Mouse (Mus musculus): ENCODE measurements at regions not wholly inside any gene's neighbourhood (a gene's known extent, or its start where the extent isn't known, plus 50 kb on each side); places are given as distances from the start of the nearest gene placed in this dataset.

DNA sequence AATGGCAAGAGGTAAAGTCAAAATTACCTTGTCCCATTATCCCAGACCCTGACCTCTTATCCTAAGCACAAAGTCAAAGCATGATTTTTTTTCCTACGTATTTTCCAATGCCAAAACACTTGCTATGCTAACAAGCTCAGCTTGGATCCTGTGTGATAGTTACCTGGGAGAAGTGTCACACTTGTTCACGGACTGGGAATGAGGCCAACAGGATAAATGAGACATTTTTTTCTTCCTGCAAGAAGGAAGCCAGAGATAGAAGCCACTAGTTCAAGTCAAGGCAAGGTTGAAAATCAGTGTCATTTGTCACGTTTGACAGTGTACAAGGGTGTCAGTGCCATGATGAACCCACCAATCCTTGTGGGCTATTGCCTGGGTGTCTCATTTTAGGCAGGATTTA is 189.8 kb upstream of the Tas2r119 start:
- H3K9ac ChIP-seq (ENCODE audit: control insufficient read depth, low read depth, low read length, poor library complexity, severe bottlenecking) = no peak overlapping the region
- H3K79me2 ChIP-seq (ENCODE audit: control insufficient read depth, insufficient read depth, low read length, poor library complexity) = no peaks in the 10 kb centered on the region
- no peaks in the 10 kb centered on the region for H3K27me3 ChIP-seq (ENCODE audit: control insufficient read depth in 1 of 2, insufficient read depth in 2 of 2, low read length in 2 of 2)
- no peaks in the 10 kb centered on the region for H3K36me3 ChIP-seq (ENCODE audit: control insufficient read depth in 1 of 2, insufficient read depth in 2 of 2, low read length in 2 of 2)
- H3K27ac ChIP-seq (ENCODE audit: control insufficient read depth, low read depth, low read length) = no peak overlapping the region
- TF ChIP-seq EP300 (IDR thresholded peaks at IDR 0.05; ENCODE audit: low read depth in 1 of 2, low read length in 2 of 2) (no peak), POLR2A (IDR thresholded peaks at IDR 0.05; ENCODE audit: control insufficient read depth in 1 of 2, insufficient read depth in 1 of 2, low read depth in 1 of 2, low read length in 2 of 2, poor library complexity in 1 of 2) (no peak), GABPA (IDR thresholded peaks at IDR 0.05; ENCODE audit: low read depth, low read length) (no peak), SIN3A (IDR thresholded peaks at IDR 0.05; ENCODE audit: low read length) (no peak), ZKSCAN1 (IDR thresholded peaks at IDR 0.05; ENCODE audit: low read depth, low read length) (no peak), SMC3 (IDR thresholded peaks at IDR 0.05; ENCODE audit: low read depth, low read length) (no peak), MYB (IDR thresholded peaks at IDR 0.05; ENCODE audit: low read depth, low read length) (no peak), NRF1 (IDR thresholded peaks at IDR 0.05; ENCODE audit: insufficient read depth, low read depth, low read length, poor library complexity, severe bottlenecking) (no peak), GATA1 (IDR thresholded peaks at IDR 0.05; ENCODE audit: low read depth, low read length) (no peak), TCF12 (IDR thresholded peaks at IDR 0.05; ENCODE audit: low read depth, low read length) (no peak), MEF2A (IDR thresholded peaks at IDR 0.05; ENCODE audit: extremely low read depth, insufficient replicate concordance, low read depth, low read length, poor library complexity, severe bottlenecking) (no peak), MAZ (IDR thresholded peaks at IDR 0.05; ENCODE audit: low read depth, low read length) (no peak), ELF1 (IDR thresholded peaks at IDR 0.05; ENCODE audit: low read depth, low read length) (no peak), MXI1 (IDR thresholded peaks at IDR 0.05; ENCODE audit: low read depth, low read length) (no peak), CTCF (IDR thresholded peaks at IDR 0.05 in 2 of 3, conservative IDR thresholded peaks at IDR 0.05 in 1 of 3; ENCODE audit: control insufficient read depth in 1 of 3, insufficient read depth in 1 of 3, low read depth in 2 of 3, low read length in 3 of 3, poor library complexity in 1 of 3, severe bottlenecking in 1 of 3) (no peak), MAFK (IDR thresholded peaks at IDR 0.05; ENCODE audit: borderline replicate concordance, low read depth, low read length) (no peak)
- H3K4me3 ChIP-seq (ENCODE audit: control insufficient read depth in 1 of 2, insufficient read depth in 1 of 2, low read depth in 2 of 2, low read length in 2 of 2) = no peak overlapping the region
- H3K9me3 ChIP-seq (replicated peaks; ENCODE audit: insufficient read depth, low read length) = no peaks in the 10 kb centered on the region
- DNase-seq (ENCODE audit: low read depth, low spot score) = no peak
- H3K4me1 ChIP-seq (ENCODE audit: control insufficient read depth in 1 of 2, insufficient read depth in 2 of 2, low read length in 2 of 2) = no peaks in the 10 kb centered on the region

DNA sequence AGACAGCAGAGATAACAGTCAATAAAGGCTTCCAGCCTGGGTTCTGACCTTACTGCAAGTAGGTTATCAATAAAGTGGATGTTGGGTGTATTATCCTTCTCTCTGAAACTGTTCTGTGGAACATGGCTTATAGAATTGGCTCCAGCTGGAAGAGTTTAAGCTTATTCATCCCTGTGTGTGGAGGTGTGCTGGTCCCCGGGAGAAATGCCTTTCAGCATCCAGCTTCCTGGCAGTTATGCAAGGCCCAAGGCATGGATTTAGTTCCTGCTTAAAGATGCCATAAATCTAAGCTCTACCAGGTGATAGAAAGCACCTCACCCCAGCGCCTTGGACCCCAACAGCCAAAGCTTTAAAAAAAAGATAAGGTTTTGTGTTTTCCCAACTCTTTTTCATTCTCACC is 188.0 kb upstream of the Tas2r119 start:
- H3K36me3 ChIP-seq (ENCODE audit: control insufficient read depth in 1 of 2, insufficient read depth in 2 of 2, low read length in 2 of 2) = no peaks in the 10 kb centered on the region
- no peak for TF ChIP-seq CHD2 (IDR thresholded peaks at IDR 0.05; ENCODE audit: low read length)
- TF ChIP-seq MAZ (IDR thresholded peaks at IDR 0.05; ENCODE audit: low read depth, low read length) = no peak
- TF ChIP-seq GATA1 (IDR thresholded peaks at IDR 0.05; ENCODE audit: low read depth, low read length) = no peak
- no peak for TF ChIP-seq HCFC1 (IDR thresholded peaks at IDR 0.05; ENCODE audit: low read depth, low read length)
- no peak for TF ChIP-seq CHD1 (IDR thresholded peaks at IDR 0.05; ENCODE audit: low read depth, low read length)
- TF ChIP-seq MAFK (IDR thresholded peaks at IDR 0.05; ENCODE audit: borderline replicate concordance, low read depth, low read length) = no peak
- TF ChIP-seq MXI1 (IDR thresholded peaks at IDR 0.05; ENCODE audit: low read depth, low read length) = no peak
- TF ChIP-seq ETS1 (IDR thresholded peaks at IDR 0.05; ENCODE audit: low read depth, low read length) = no peak
- TF ChIP-seq MYC (IDR thresholded peaks at IDR 0.05; ENCODE audit: low read depth, low read length) = no peak
- TF ChIP-seq POLR2AphosphoS2 (IDR thresholded peaks at IDR 0.05; ENCODE audit: low read length) = no peak
- TF ChIP-seq TAL1 (IDR thresholded peaks at IDR 0.05; ENCODE audit: low read length) = no peak
- TF ChIP-seq GABPA (IDR thresholded peaks at IDR 0.05; ENCODE audit: low read depth, low read length) = no peak
- no peak for TF ChIP-seq USF2 (IDR thresholded peaks at IDR 0.05; ENCODE audit: borderline replicate concordance in 1 of 2, insufficient read depth in 1 of 2, low read depth in 1 of 2, low read length in 2 of 2)
- no peak for TF ChIP-seq ZNF384 (IDR thresholded peaks at IDR 0.05; ENCODE audit: low read depth, low read length)
- no peak for TF ChIP-seq POLR2A (IDR thresholded peaks at IDR 0.05; ENCODE audit: control insufficient read depth in 1 of 2, insufficient read depth in 1 of 2, low read depth in 1 of 2, low read length in 2 of 2, poor library complexity in 1 of 2)
- TF ChIP-seq NELFE (IDR thresholded peaks at IDR 0.05; ENCODE audit: low read depth, low read length) = no peak
- no peak for TF ChIP-seq MYB (IDR thresholded peaks at IDR 0.05; ENCODE audit: low read depth, low read length)
- no peak for TF ChIP-seq SIN3A (IDR thresholded peaks at IDR 0.05; ENCODE audit: low read length)
- no peak for TF ChIP-seq JUND (IDR thresholded peaks at IDR 0.05; ENCODE audit: low read depth, low read length)
- no peak overlapping the region for H3K27ac ChIP-seq (ENCODE audit: control insufficient read depth, low read depth, low read length)
- H3K79me2 ChIP-seq (ENCODE audit: control insufficient read depth, insufficient read depth, low read length, poor library complexity) = no peaks in the 10 kb centered on the region
- no peaks in the 10 kb centered on the region for H3K27me3 ChIP-seq (ENCODE audit: control insufficient read depth in 1 of 2, insufficient read depth in 2 of 2, low read length in 2 of 2)
- H3K4me3 ChIP-seq (ENCODE audit: control insufficient read depth in 1 of 2, insufficient read depth in 1 of 2, low read depth in 2 of 2, low read length in 2 of 2) = no peak overlapping the region
- H3K9me3 ChIP-seq (replicated peaks; ENCODE audit: insufficient read depth, low read length) = no peaks in the 10 kb centered on the region
- H3K9ac ChIP-seq (ENCODE audit: control insufficient read depth, low read depth, low read length, poor library complexity, severe bottlenecking) = no peak overlapping the region
- no peaks in the 10 kb centered on the region for H3K4me1 ChIP-seq (ENCODE audit: control insufficient read depth in 1 of 2, insufficient read depth in 2 of 2, low read length in 2 of 2)
- no peak for DNase-seq (ENCODE audit: low read depth, low spot score)
